Mouse (Mus musculus): ENCODE results near the gene Auts2. TPM values are rescaled to one million over a fixed set of nuclear protein-coding genes. Genes with fewer than 3 reads are reported as not detected.

Gene Auts2
- polyA plus RNA-seq, 1 experiment: not detected

- TF ChIP-seq GATA1 (IDR thresholded peaks at IDR 0.05; ENCODE audit: low read length): no peak
These were observed 800.1 kb downstream of the Auts2 start for GRCm38 (mm10) chr5:131743069-131743468.

- no peak for TF ChIP-seq GATA1 (IDR thresholded peaks at IDR 0.05; ENCODE audit: low read length)
These were observed 805.7 kb downstream of the Auts2 start for GRCm38 (mm10) chr5:131737476-131737875.

- no peak for TF ChIP-seq GATA1 (IDR thresholded peaks at IDR 0.05; ENCODE audit: low read length)
These were observed 809.9 kb downstream of the Auts2 start for GRCm38 (mm10) chr5:131733324-131733660.

GRCm38 (mm10) chr5:131732631-131733323 lies 810.4 kb downstream of the Auts2 start:
- TF ChIP-seq GATA1 (IDR thresholded peaks at IDR 0.05; ENCODE audit: low read length): no peak

GRCm38 (mm10) chr5:131729456-131729855 lies 813.7 kb downstream of the Auts2 start:
- TF ChIP-seq GATA1 (IDR thresholded peaks at IDR 0.05; ENCODE audit: low read length): no peak

GRCm38 (mm10) chr5:131727909-131728308 lies 815.2 kb downstream of the Auts2 start:
- no peak for TF ChIP-seq GATA1 (IDR thresholded peaks at IDR 0.05; ENCODE audit: low read length)

GRCm38 (mm10) chr5:131724508-131724907 lies 818.6 kb downstream of the Auts2 start:
- TF ChIP-seq GATA1 (IDR thresholded peaks at IDR 0.05; ENCODE audit: low read length): no peak

- no peak for TF ChIP-seq GATA1 (IDR thresholded peaks at IDR 0.05; ENCODE audit: low read length)
These were observed 820.4 kb downstream of the Auts2 start for GRCm38 (mm10) chr5:131722791-131723190.

GRCm38 (mm10) chr5:131722361-131722760 lies 820.8 kb downstream of the Auts2 start:
- TF ChIP-seq GATA1 (IDR thresholded peaks at IDR 0.05; ENCODE audit: low read length): no peak

GRCm38 (mm10) chr5:131718013-131718412 lies 825.1 kb downstream of the Auts2 start:
- no peak for TF ChIP-seq GATA1 (IDR thresholded peaks at IDR 0.05; ENCODE audit: low read length)

- no peak for TF ChIP-seq GATA1 (IDR thresholded peaks at IDR 0.05; ENCODE audit: low read length)
These were observed 825.7 kb downstream of the Auts2 start for GRCm38 (mm10) chr5:131717359-131717965.

GRCm38 (mm10) chr5:131714979-131715378 lies 828.2 kb downstream of the Auts2 start:
- TF ChIP-seq GATA1 (IDR thresholded peaks at IDR 0.05; ENCODE audit: low read length): no peak

- TF ChIP-seq GATA1 (IDR thresholded peaks at IDR 0.05; ENCODE audit: low read length): no peak
These were observed 830.7 kb downstream of the Auts2 start for GRCm38 (mm10) chr5:131712441-131712840.

GRCm38 (mm10) chr5:131711474-131712129 lies 831.5 kb downstream of the Auts2 start:
- TF ChIP-seq GATA1 (IDR thresholded peaks at IDR 0.05; ENCODE audit: low read length): no peak

GRCm38 (mm10) chr5:131710735-131711473 lies 832.2 kb downstream of the Auts2 start:
- TF ChIP-seq GATA1 (IDR thresholded peaks at IDR 0.05; ENCODE audit: low read length): no peak

GRCm38 (mm10) chr5:131707471-131707870 lies 835.7 kb downstream of the Auts2 start:
- TF ChIP-seq GATA1 (IDR thresholded peaks at IDR 0.05; ENCODE audit: low read length): no peak
